Mouse (Mus musculus) CH12.LX (cell line): ENCODE results near the gene Mad1l1. TPM values are rescaled to one million over a fixed set of nuclear protein-coding genes. Genes with fewer than 3 reads are reported as not detected.

Experiments used
- DNase-seq: peaks from one replicate; pipeline ENCODE4 v3.0.0-alpha.2; 2013; ENCODE audit errors: extremely low read depth
- H3K27ac ChIP-seq: 2 replicates; pipeline ENCODE4 v1.5.1; 2012; ENCODE audit warnings: low read depth, mild to moderate bottlenecking, control low read depth, moderate library complexity; ENCODE audit not compliant: insufficient read depth
- H3K27me3 ChIP-seq: replicated peaks from 2 replicates; pipeline ENCODE3; 2012; ENCODE audit warnings: inconsistent platforms
- H3K36me3 ChIP-seq, 2 experiments: replicated peaks in 1 of 2; 2 replicates each; pipeline versions ENCODE3 to v1.6.1; 2012; ENCODE audit warnings: inconsistent platforms in 1 of 2, low read length in 1 of 2, mild to moderate bottlenecking in 1 of 2, mixed read lengths in 1 of 2, moderate library complexity in 1 of 2; ENCODE audit not compliant: control insufficient read depth in 1 of 2, insufficient read depth in 1 of 2
- H3K4me1 ChIP-seq, 2 experiments: 2 replicates each; pipeline ENCODE4 v1.6.1; 2012; ENCODE audit warnings: inconsistent platforms in 1 of 2, moderate library complexity in 1 of 2; ENCODE audit not compliant: insufficient read depth in 2 of 2, control insufficient read depth in 1 of 2
- H3K4me2 ChIP-seq: 2 replicates; pipeline ENCODE4 v1.6.1; 2012; ENCODE audit warnings: low read depth, mild to moderate bottlenecking, control low read depth; ENCODE audit not compliant: poor library complexity, insufficient read depth, severe bottlenecking
- H3K4me3 ChIP-seq, 3 experiments: fragments of 150-350 bp in 1 of 3; sonication (generic) in 1 of 3; replicated peaks in 1 of 3; 2 replicates each; pipeline versions ENCODE3 to v1.5.1; 2011 to 2012; ENCODE audit warnings: low read depth in 2 of 3, low read length in 2 of 3, mild to moderate bottlenecking in 2 of 3, moderate library complexity in 2 of 3, control low read depth in 1 of 3, improper control_type of control experiment in 1 of 3, inconsistent platforms in 1 of 3, mixed read lengths in 1 of 3; ENCODE audit not compliant: poor library complexity in 1 of 3
- H3K79me2 ChIP-seq: replicated peaks from 2 replicates; pipeline ENCODE4 v1.6.1; 2012; ENCODE audit warnings: mild to moderate bottlenecking, moderate library complexity; ENCODE audit not compliant: control insufficient read depth, poor library complexity, insufficient read depth, severe bottlenecking; ENCODE audit errors: extremely low read depth
- H3K9ac ChIP-seq: 2 replicates; pipeline ENCODE4 v1.6.1; 2012; ENCODE audit warnings: low read depth, mild to moderate bottlenecking, control low read depth, moderate library complexity; ENCODE audit not compliant: insufficient read depth
- H3K9me3 ChIP-seq: replicated peaks from 2 replicates; pipeline ENCODE3; 2012; ENCODE audit warnings: low read length, inconsistent platforms, mixed read lengths
- BHLHE40 ChIP-seq: IDR thresholded peaks from 2 replicates; pipeline ENCODE4 v1.6.1; 2011; ENCODE audit warnings: mild to moderate bottlenecking, low read depth, low read length, improper control_type of control experiment
- E2F4 ChIP-seq: IDR thresholded peaks from 2 replicates; pipeline ENCODE4 v1.6.1; 2011; ENCODE audit warnings: low read depth, low read length, improper control_type of control experiment; ENCODE audit not compliant: insufficient replicate concordance
- ETS1 ChIP-seq: conservative IDR thresholded peaks from 2 replicates; pipeline ENCODE4 v1.6.1; 2012; ENCODE audit warnings: low read depth, mild to moderate bottlenecking, inconsistent platforms, low read length, improper control_type of control experiment, moderate library complexity
- GABPA ChIP-seq: IDR thresholded peaks from 2 replicates; pipeline ENCODE4 v1.6.1; 2012; ENCODE audit warnings: low read depth, low read length, improper control_type of control experiment, inconsistent platforms; ENCODE audit not compliant: insufficient replicate concordance
- HCFC1 ChIP-seq: IDR thresholded peaks from 2 replicates; pipeline ENCODE4 v1.6.1; 2012; ENCODE audit warnings: low read depth, mild to moderate bottlenecking, inconsistent platforms, low read length, improper control_type of control experiment
- IRF4 ChIP-seq: IDR thresholded peaks from 2 replicates; pipeline ENCODE4 v1.6.1; 2014; ENCODE audit warnings: low read depth, mild to moderate bottlenecking, inconsistent platforms, low read length, improper control_type of control experiment
- JUND ChIP-seq: conservative IDR thresholded peaks from 2 replicates; pipeline ENCODE4 v1.6.1; 2011; ENCODE audit warnings: low read depth, low read length, improper control_type of control experiment
- KAT2A ChIP-seq: IDR thresholded peaks from 2 replicates; pipeline ENCODE4 v1.6.1; 2012; ENCODE audit warnings: low read length, improper control_type of control experiment, inconsistent platforms; ENCODE audit not compliant: insufficient replicate concordance
- MAFK ChIP-seq: IDR thresholded peaks from 2 replicates; pipeline ENCODE4 v1.6.1; 2011; ENCODE audit warnings: low read length, improper control_type of control experiment; ENCODE audit not compliant: insufficient replicate concordance
- MAX ChIP-seq: IDR thresholded peaks from 2 replicates; pipeline ENCODE4 v1.6.1; 2011; ENCODE audit warnings: low read length, improper control_type of control experiment
- MAZ ChIP-seq: IDR thresholded peaks from 2 replicates; pipeline ENCODE4 v1.6.1; 2012; ENCODE audit warnings: low read depth, mild to moderate bottlenecking, inconsistent platforms, low read length, improper control_type of control experiment, moderate library complexity
- MEF2A ChIP-seq: IDR thresholded peaks from 2 replicates; pipeline ENCODE4 v1.6.1; 2014; ENCODE audit warnings: low read depth, mild to moderate bottlenecking, inconsistent platforms, low read length, improper control_type of control experiment, borderline replicate concordance
- PAX5 ChIP-seq: IDR thresholded peaks from 2 replicates; pipeline ENCODE4 v1.6.1; 2012; ENCODE audit warnings: low read length, inconsistent platforms, mixed read lengths
- POLR2A ChIP-seq: IDR thresholded peaks from 2 replicates; pipeline ENCODE4 v1.6.1; 2011; ENCODE audit warnings: low read depth, mild to moderate bottlenecking, improper control_type of control experiment, low read length
- RAD21 ChIP-seq: IDR thresholded peaks from 2 replicates; pipeline ENCODE4 v1.6.1; 2011; ENCODE audit warnings: low read depth, mild to moderate bottlenecking, low read length, improper control_type of control experiment, moderate library complexity
- RCOR1 ChIP-seq: conservative IDR thresholded peaks from 2 replicates; pipeline ENCODE4 v1.6.1; 2012; ENCODE audit warnings: low read depth, mild to moderate bottlenecking, inconsistent platforms, low read length, improper control_type of control experiment
- SIN3A ChIP-seq: IDR thresholded peaks from 2 replicates; pipeline ENCODE4 v1.6.1; 2012; ENCODE audit warnings: low read length, improper control_type of control experiment, inconsistent platforms
- TBP ChIP-seq: conservative IDR thresholded peaks from 2 replicates; pipeline ENCODE4 v1.6.1; 2011; ENCODE audit warnings: low read depth, low read length, improper control_type of control experiment
- ZC3H11A ChIP-seq: IDR thresholded peaks from 2 replicates; pipeline ENCODE4 v1.6.1; 2012; ENCODE audit warnings: low read depth, mild to moderate bottlenecking, inconsistent platforms, low read length, improper control_type of control experiment
- ZKSCAN1 ChIP-seq: IDR thresholded peaks from 2 replicates; pipeline ENCODE4 v1.6.1; 2012; ENCODE audit warnings: low read depth, inconsistent platforms, low read length, improper control_type of control experiment, borderline replicate concordance
- ZMIZ1 ChIP-seq: IDR thresholded peaks from 2 replicates; pipeline ENCODE4 v1.6.1; 2012; ENCODE audit warnings: low read depth, mild to moderate bottlenecking, inconsistent platforms, low read length, improper control_type of control experiment
- ZNF384 ChIP-seq: IDR thresholded peaks from 2 replicates; pipeline ENCODE4 v1.6.1; 2012; ENCODE audit warnings: low read depth, low read length, improper control_type of control experiment, inconsistent platforms
- dilution Hi-C: fragments of 300-500 bp; cut with MboI; formaldehyde crosslinking; loops from 2 replicates; pipeline ENCODE4 v1.14.3; 2020; ENCODE audit warnings: low sequenced_read_pairs; ENCODE audit not compliant: extremely low pct_unique_long_range_greater_than_20kb, extremely low pct_ligation_motif_present
- in situ Hi-C: fragments of 300-500 bp; cut with MboI; formaldehyde crosslinking; loops from 3 replicates; pipeline ENCODE4 v1.14.3; 2019; ENCODE audit warnings: low sequenced_read_pairs, low pct_ligation_motif_present, low pct_unique_long_range_greater_than_20kb, mixed read lengths
- polyA plus RNA-seq: library from polyadenylated mRNA; unstranded; fragments of >175 nt; gene quantifications from 2 replicates; pipeline ENCODE4 v1.2.1, GENCODE M21; 2012; ENCODE audit warnings: low read depth; ENCODE audit not compliant: insufficient read length
- total RNA-seq, 2 experiments: library from RNA; depleted of rRNA; stranded (reverse); fragments of 300-350 nt in 1 of 2; fragments of >200 nt in 1 of 2; gene quantifications; 2 replicates each; pipeline ENCODE4 v1.2.3; 2012 to 2014

The Mad1l1 gene
- total and polyA plus RNA-seq, 3 experiments = 24.8 to 45.6 (median 28.9) TPM

- no peak overlapping the region for H3K4me3 ChIP-seq
- DNase-seq = no peak
- in situ Hi-C loops = no loop called here
- TF ChIP-seq SIN3A (no peak), MAZ (no peak), JUND (no peak), KAT2A (no peak), IRF4 (no peak)
- H3K27ac ChIP-seq = no peak overlapping the region
- H3K9ac ChIP-seq = no peak overlapping the region
- no peaks in the 10 kb centered on the region for H3K9me3 ChIP-seq
- H3K36me3 ChIP-seq = peaks cover 8 to 37% of the 10 kb centered on the region in 2 experiments
- H3K27me3 ChIP-seq = no peaks in the 10 kb centered on the region
- dilution Hi-C loops = no loop called here
- H3K4me1 ChIP-seq = no peaks in the 10 kb centered on the region
- no peak overlapping the region for H3K4me2 ChIP-seq
- no peaks in the 10 kb centered on the region for H3K79me2 ChIP-seq
These were observed 313.5 kb downstream of the Mad1l1 start for GRCm38 (mm10) chr5:140007656-140008522.

DNA sequence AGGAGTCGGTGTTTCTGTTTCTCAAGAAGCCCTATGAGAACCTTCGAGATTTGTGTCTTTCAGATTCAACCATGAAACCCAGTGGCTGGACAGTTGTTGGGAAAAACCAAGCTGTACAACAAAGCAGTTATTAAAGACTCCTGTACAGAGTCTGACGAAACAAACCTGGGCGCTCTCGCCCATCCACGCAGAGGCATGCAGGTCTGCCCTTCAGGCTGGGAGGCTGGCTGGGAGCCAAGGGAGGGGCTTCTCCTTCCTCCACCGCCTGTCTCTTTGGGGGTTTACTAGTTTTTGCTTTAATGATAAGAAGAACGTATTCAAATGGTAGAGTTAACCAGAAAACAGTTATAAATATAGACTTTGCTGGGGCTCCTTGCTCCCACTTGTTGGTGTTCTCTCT lies 314.5 kb downstream of the Mad1l1 start:
- Histone ChIP-seq H3K79me2 (no peaks in the 10 kb centered on the region), H3K4me3 (no peak overlapping the region), H3K4me2 (no peak overlapping the region), H3K27ac (no peak overlapping the region), H3K9me3 (no peaks in the 10 kb centered on the region), H3K27me3 (no peaks in the 10 kb centered on the region), H3K36me3 (peaks cover 8 to 37% of the 10 kb centered on the region in 2 experiments), H3K4me1 (no peaks in the 10 kb centered on the region), H3K9ac (no peak overlapping the region)
- in situ Hi-C loops = no loop called here
- no peak for TF ChIP-seq TBP
- TF ChIP-seq GABPA = no peak
- no peak for TF ChIP-seq POLR2A
- TF ChIP-seq SIN3A = no peak
- TF ChIP-seq HCFC1 = no peak
- TF ChIP-seq E2F4 = no peak
- TF ChIP-seq PAX5 = no peak
- dilution Hi-C loops = no loop called here
- DNase-seq = no peak

DNA sequence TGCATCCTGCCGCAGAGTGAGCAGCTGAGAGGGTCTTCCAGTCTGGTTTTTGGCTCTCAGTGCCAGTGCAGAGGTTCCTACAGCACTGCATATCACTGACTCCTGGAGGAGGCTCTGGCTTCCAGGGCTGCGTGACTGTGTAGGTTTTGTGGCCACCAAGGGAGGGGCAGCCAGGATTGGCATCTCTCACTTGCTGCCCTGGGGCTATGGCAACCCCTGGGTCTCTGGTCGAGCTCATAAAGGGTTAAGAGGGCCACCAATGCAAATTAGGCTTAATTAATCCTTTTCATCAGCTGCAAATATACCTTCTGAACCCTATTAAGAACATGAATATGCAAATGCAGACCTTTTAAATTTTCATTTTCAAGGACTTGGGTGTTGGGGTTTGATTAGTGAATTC lies 318.8 kb downstream of the Mad1l1 start:
- no peak for TF ChIP-seq RCOR1
- no peak for TF ChIP-seq MEF2A
- no peak for TF ChIP-seq ZMIZ1
- TF ChIP-seq SIN3A = no peak
- TF ChIP-seq MAX = no peak
- TF ChIP-seq ZKSCAN1 = no peak
- TF ChIP-seq BHLHE40 = no peak
- TF ChIP-seq ZC3H11A = no peak
- no peak for TF ChIP-seq IRF4
- no peak for TF ChIP-seq POLR2A
- TF ChIP-seq RAD21 = no peak
- TF ChIP-seq ETS1 = no peak
- no peak for TF ChIP-seq TBP
- no peak for TF ChIP-seq PAX5
- TF ChIP-seq MAFK = no peak
- TF ChIP-seq ZNF384 = no peak
- no peak for TF ChIP-seq MAZ
- TF ChIP-seq HCFC1 = no peak
- TF ChIP-seq KAT2A = no peak
- Histone ChIP-seq H3K9me3 (no peaks in the 10 kb centered on the region), H3K36me3 (peaks cover 4 to 12% of the 10 kb centered on the region in 2 experiments), H3K4me1 (no peaks in the 10 kb centered on the region), H3K4me2 (no peak overlapping the region), H3K27me3 (no peaks in the 10 kb centered on the region), H3K4me3 (no peak overlapping the region), H3K27ac (no peak overlapping the region), H3K9ac (no peak overlapping the region), H3K79me2 (no peaks in the 10 kb centered on the region)
- no peak for DNase-seq
- dilution Hi-C loops = no loop called here
- in situ Hi-C loops = no loop called here
